Mouse (Mus musculus) lung, embryonic 14.5 days (tissue): ENCODE measurements around the gene Lrp6. TPM values are rescaled to one million over a fixed set of nuclear protein-coding genes. Genes with fewer than 3 reads are reported as not detected.

Experiments used
- ATAC-seq: fragments of 200-750 bp; cut with Nextera tagmentation; 2 replicates; pipeline ENCODE4 v1.8.0; 2017; ENCODE audit warnings: mild to moderate bottlenecking, moderate TSS enrichment, moderate library complexity; ENCODE audit not compliant: insufficient read depth
- DNase-seq: peaks from one replicate; pipeline ENCODE4 v3.0.0-alpha.2; 2015
- H3K27ac ChIP-seq: fragments of 300-500 bp; sonication (generic); 2 replicates; pipeline ENCODE4 v1.5.1; 2014; ENCODE audit warnings: low read depth, mild to moderate bottlenecking, moderate library complexity
- H3K27me3 ChIP-seq: fragments of 300-500 bp; sonication (generic); 2 replicates; pipeline ENCODE4 v1.6.1; 2014; ENCODE audit warnings: low read length, control low read depth; ENCODE audit not compliant: insufficient read depth
- H3K36me3 ChIP-seq: fragments of 300-500 bp; sonication (generic); 2 replicates; pipeline ENCODE4 v1.6.1; 2014; ENCODE audit warnings: control low read depth; ENCODE audit not compliant: insufficient read depth
- H3K4me1 ChIP-seq: fragments of 300-500 bp; sonication (generic); 2 replicates; pipeline ENCODE4 v1.6.1; 2014; ENCODE audit warnings: antibody characterized with exemption, control low read depth; ENCODE audit not compliant: insufficient read depth
- H3K4me2 ChIP-seq: fragments of 300-500 bp; sonication (generic); 2 replicates; pipeline ENCODE4 v1.6.1; 2014; ENCODE audit warnings: mild to moderate bottlenecking
- H3K4me3 ChIP-seq: fragments of 300-500 bp; sonication (generic); 2 replicates; pipeline ENCODE4 v1.5.1; 2014; ENCODE audit warnings: low read depth, low read length
- H3K9ac ChIP-seq: fragments of 300-500 bp; sonication (generic); 2 replicates; pipeline ENCODE4 v1.6.1; 2014
- H3K9me3 ChIP-seq: fragments of 300-500 bp; sonication (generic); 2 replicates; pipeline ENCODE4 v1.6.1; 2016; ENCODE audit warnings: low read depth, low read length, control low read depth
- CTCF ChIP-seq: IDR thresholded peaks from 2 replicates; pipeline ENCODE4 v1.5.1; 2016; ENCODE audit warnings: antibody characterized with exemption, low read depth
- WGBS: fragments of 180-500 bp; shearing (Covaris S2); extraction: QIAGEN DNeasy Blood & Tissue Kit; methylation state at CpG from one replicate; pipeline ENCODE4 v1.1.7; 2014; 5-methylcytosine and 5-hydroxymethylcytosine counted together
- polyA plus RNA-seq: library from polyadenylated mRNA; unstranded; fragments of >200 nt; fragmentation: Nextera tagmentation; extraction: Ambion mirVana; gene quantifications from 2 replicates; pipeline ENCODE4 v1.2.1, GENCODE M21; 2014

Gene Lrp6
- polyA plus RNA-seq, 1 experiment from 2014 or later: 35.8 TPM

DNA sequence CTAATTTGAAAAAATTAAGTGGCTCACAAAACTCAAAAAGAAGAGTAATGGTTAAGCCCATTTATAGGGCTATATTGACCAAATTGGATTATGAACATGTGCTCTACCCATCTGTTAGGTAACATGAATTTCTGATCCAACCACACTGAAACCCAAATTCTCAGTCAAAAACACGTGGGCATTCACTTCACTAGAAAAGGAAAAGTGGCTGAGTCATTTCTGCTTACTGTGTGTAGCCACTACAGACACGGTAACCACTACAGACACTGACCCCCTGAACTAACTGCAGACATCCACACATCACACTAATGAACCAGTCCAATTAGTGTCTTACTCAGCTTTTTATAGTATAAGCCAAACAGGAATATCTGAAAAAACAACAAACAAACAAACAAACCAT, 22.7 kb downstream of the Lrp6 start:
- Histone ChIP-seq H3K36me3 (peaks cover 12% of the 10 kb centered on the region; the same call in 1 of the 2 replicates), H3K4me3 (no peak overlapping the region), H3K4me2 (no peak overlapping the region), H3K27me3 (no peaks in the 10 kb centered on the region), H3K27ac (no peak overlapping the region), H3K9ac (no peak overlapping the region), H3K4me1 (0 out of 2 replicates have a peak, but pooled peaks cover 3% of the 10 kb centered on the region), H3K9me3 (no peaks in the 10 kb centered on the region)
- no peak for TF ChIP-seq CTCF
- WGBS: 62% methylated on average over 2 of the region's 2 CpGs
- DNase-seq (no peak), ATAC-seq (no peak)

- Histone ChIP-seq H3K27ac (no peak overlapping the region), H3K36me3 (peaks cover 12% of the 10 kb centered on the region; the same call in 1 of the 2 replicates), H3K27me3 (no peaks in the 10 kb centered on the region), H3K4me2 (no peak overlapping the region), H3K4me1 (0 out of 2 replicates have a peak, but pooled peaks cover 3% of the 10 kb centered on the region), H3K9ac (no peak overlapping the region), H3K9me3 (no peaks in the 10 kb centered on the region), H3K4me3 (no peak overlapping the region)
- no peak for ATAC-seq
- DNase-seq: no peak
- no peak for TF ChIP-seq CTCF
Observed at GRCm38 (mm10) chr6:134543607-134544006, 23.2 kb downstream of the Lrp6 start.

- 76% methylated on average over 2 of the region's 2 CpGs for WGBS
- Histone ChIP-seq H3K4me1 (0 out of 2 replicates have a peak, but pooled peaks cover 3% of the 10 kb centered on the region), H3K4me2 (no peak overlapping the region), H3K27me3 (no peaks in the 10 kb centered on the region), H3K9me3 (no peaks in the 10 kb centered on the region), H3K27ac (no peak overlapping the region), H3K4me3 (no peak overlapping the region), H3K9ac (no peak overlapping the region), H3K36me3 (peaks cover 12% of the 10 kb centered on the region; the same call in 1 of the 2 replicates)
- ATAC-seq (no peak), DNase-seq (no peak)
- no peak for TF ChIP-seq CTCF
Observed at GRCm38 (mm10) chr6:134542374-134542773, 24.4 kb downstream of the Lrp6 start.

GRCm38 (mm10) chr6:134540161-134540560, 26.6 kb downstream of the Lrp6 start:
- Histone ChIP-seq H3K4me2 (no peak overlapping the region), H3K27ac (no peak overlapping the region), H3K36me3 (peaks cover 12% of the 10 kb centered on the region; the same call in 1 of the 2 replicates), H3K4me3 (no peak overlapping the region), H3K4me1 (0 out of 2 replicates have a peak, but pooled peaks cover 3% of the 10 kb centered on the region), H3K9ac (no peak overlapping the region), H3K27me3 (no peaks in the 10 kb centered on the region), H3K9me3 (no peaks in the 10 kb centered on the region)
- no peak for DNase-seq
- 89% methylated on average over 6 of the region's 6 CpGs for WGBS
- ATAC-seq: no peak
- TF ChIP-seq CTCF: no peak

DNA sequence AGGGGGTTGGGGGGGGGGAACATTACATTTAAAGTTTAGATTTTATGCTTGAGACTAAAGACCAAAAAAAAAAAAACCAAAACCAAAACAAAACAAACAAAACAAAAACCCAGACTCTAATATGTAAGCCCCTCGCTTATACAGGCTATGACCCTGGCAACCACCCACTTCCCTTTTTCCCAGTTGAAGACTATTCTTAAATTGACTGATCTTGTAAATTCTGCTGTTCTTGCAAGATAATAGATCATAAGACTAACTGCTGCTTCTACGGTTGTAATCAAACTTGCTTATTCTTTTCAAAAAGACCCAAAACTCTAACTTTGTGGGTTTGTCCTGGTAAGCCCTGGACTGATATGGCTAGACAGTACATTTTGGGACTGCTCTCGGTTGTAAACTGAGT, 27.3 kb downstream of the Lrp6 start:
- no peaks in the 10 kb centered on the region for H3K9me3 ChIP-seq
- 0 out of 2 replicates have a peak, but pooled peaks cover 3% of the 10 kb centered on the region for H3K4me1 ChIP-seq
- no peak for DNase-seq
- WGBS: 86% methylated on average over 3 of the region's 3 CpGs
- H3K36me3 ChIP-seq: peaks cover 12% of the 10 kb centered on the region; the same call in 1 of the 2 replicates
- no peak overlapping the region for H3K4me2 ChIP-seq
- H3K27me3 ChIP-seq: no peaks in the 10 kb centered on the region
- H3K4me3 ChIP-seq: no peak overlapping the region
- TF ChIP-seq CTCF: no peak
- ATAC-seq: no peak
- H3K27ac ChIP-seq: no peak overlapping the region
- H3K9ac ChIP-seq: no peak overlapping the region

DNA sequence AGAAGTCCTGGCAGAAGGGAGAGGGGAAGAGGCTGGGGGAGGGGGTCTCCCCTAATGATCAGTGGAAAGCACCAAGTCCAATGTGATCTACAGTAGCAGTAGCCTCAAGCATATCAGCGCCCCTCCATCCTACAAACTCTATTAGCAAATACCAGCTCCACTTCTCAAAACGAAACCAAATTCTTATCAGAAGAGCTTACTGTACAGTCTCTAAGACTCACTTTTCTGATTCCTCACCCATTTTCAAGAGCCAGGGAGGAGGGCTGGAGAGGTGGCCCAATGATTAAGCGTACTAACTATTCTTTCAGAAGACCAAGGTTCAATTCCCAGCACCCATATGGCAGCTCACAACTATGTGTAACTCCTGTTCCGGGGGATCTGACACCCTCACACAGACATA, 28.0 kb downstream of the Lrp6 start:
- Histone ChIP-seq H3K4me2 (no peak overlapping the region), H3K4me3 (no peak overlapping the region), H3K9me3 (no peaks in the 10 kb centered on the region), H3K27ac (no peak overlapping the region; the same call in 1 of the 2 replicates), H3K27me3 (no peaks in the 10 kb centered on the region), H3K4me1 (0 out of 2 replicates have a peak, but pooled peaks cover 3% of the 10 kb centered on the region), H3K36me3 (peaks cover 12% of the 10 kb centered on the region; the same call in 1 of the 2 replicates), H3K9ac (no peak overlapping the region)
- DNase-seq (no peak), ATAC-seq (no peak)
- 75% methylated on average over 4 of the region's 4 CpGs for WGBS
- TF ChIP-seq CTCF: no peak

DNA sequence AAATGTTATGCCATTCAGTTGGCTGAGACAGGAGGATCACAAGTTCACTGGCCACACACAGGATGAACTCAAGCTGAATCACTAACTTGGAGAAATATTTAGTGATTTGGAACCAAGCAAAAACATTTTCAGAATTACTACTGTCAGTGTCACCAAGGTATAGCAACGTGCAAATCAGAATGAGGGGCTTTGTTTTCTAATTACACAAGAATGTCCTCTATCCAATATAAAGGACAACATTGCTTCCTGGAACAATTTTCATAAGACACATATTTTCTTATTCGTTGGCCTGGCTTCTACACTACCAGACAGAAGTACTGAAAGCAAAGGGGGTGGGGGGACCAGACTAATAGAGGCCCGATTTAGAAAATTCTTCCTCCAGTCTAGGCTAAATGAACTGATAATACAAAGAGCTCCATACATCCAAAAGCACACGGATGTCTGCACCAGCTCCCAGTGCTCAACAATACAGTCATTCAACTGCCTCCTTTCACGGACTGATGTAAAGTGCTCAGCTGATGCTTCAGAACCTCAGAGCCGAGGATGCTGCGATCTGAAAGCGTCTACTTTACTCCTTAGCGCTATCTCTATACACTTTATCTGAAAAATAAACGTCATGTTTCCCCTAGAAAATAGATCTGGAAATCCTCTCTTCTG, 29.2 kb downstream of the Lrp6 start:
- no peak for TF ChIP-seq CTCF
- H3K4me2 ChIP-seq: no peak overlapping the region
- no peaks in the 10 kb centered on the region for H3K4me1 ChIP-seq
- WGBS: 64% methylated on average over 10 of the region's 10 CpGs
- H3K27me3 ChIP-seq: no peaks in the 10 kb centered on the region
- no peak overlapping the region for H3K27ac ChIP-seq
- no peak; the same call in 1 of the 2 replicates for ATAC-seq
- H3K9ac ChIP-seq: no peak overlapping the region
- no peaks in the 10 kb centered on the region for H3K9me3 ChIP-seq
- H3K36me3 ChIP-seq: peaks cover 12% of the 10 kb centered on the region; the same call in 1 of the 2 replicates
- no peak overlapping the region for H3K4me3 ChIP-seq
- DNase-seq: no peak
